Mouse (Mus musculus): ENCODE measurements around the gene Ttyh2. TPM values are rescaled to one million over a fixed set of nuclear protein-coding genes. Genes with fewer than 3 reads are reported as not detected.

Gene Ttyh2
- polyA plus RNA-seq, 1 experiment from 2014 or later: 15.5 TPM

- Histone ChIP-seq H3K27ac (no peak overlapping the region), H3K9ac (no peak overlapping the region), H3K4me1 (no peaks in the 10 kb centered on the region), H3K4me2 (no peak overlapping the region), H3K36me3 (no peaks in the 10 kb centered on the region), H3K4me3 (replicated peaks) (no peak overlapping the region), H3K9me3 (no peaks in the 10 kb centered on the region), H3K27me3 (replicated peaks) (no peaks in the 10 kb centered on the region)
- 73% methylated on average over 2 of the region's 2 CpGs for WGBS
- no peak for ATAC-seq (ENCODE audit: insufficient read depth, low FRiP score, low read depth)
Measured at GRCm38 (mm10) chr11:114694451-114694850, 19.2 kb downstream of the Ttyh2 start.

GRCm38 (mm10) chr11:114698496-114698895 is 23.3 kb downstream of the Ttyh2 start:
- Histone ChIP-seq H3K9ac (no peak overlapping the region), H3K36me3 (no peaks in the 10 kb centered on the region), H3K4me1 (no peaks in the 10 kb centered on the region), H3K27me3 (replicated peaks) (no peaks in the 10 kb centered on the region), H3K9me3 (no peaks in the 10 kb centered on the region), H3K4me3 (replicated peaks) (no peak overlapping the region), H3K27ac (no peak overlapping the region), H3K4me2 (no peak overlapping the region)
- WGBS: 87% methylated on average over 7 of the region's 7 CpGs
- no peak for ATAC-seq (ENCODE audit: insufficient read depth, low FRiP score, low read depth)

DNA sequence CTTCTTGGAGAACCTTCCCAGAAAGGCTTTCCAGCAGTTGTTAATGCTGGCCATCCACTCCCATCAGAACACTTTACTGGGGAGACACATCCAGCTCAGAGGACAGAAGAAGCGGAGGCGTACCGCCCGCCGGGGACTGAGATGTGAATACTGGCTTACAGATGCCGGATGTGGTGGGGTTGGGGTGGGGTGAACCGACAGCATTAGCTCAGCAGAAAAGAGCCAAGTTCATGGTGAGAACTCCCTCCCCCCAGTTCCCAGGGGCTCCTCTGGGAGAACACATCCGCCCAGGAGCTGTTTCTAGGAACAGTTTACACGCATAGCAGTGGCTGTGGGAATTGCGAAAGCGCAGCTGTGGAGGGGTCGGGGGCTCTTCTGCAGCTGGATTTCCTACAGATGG is 24.3 kb downstream of the Ttyh2 start:
- 55% methylated on average over 12 of the region's 12 CpGs for WGBS
- Histone ChIP-seq H3K27me3 (replicated peaks) (no peaks in the 10 kb centered on the region), H3K27ac (no peak overlapping the region; the same call in 1 of the 2 replicates), H3K36me3 (no peaks in the 10 kb centered on the region), H3K4me2 (no peak overlapping the region), H3K4me1 (no peaks in the 10 kb centered on the region), H3K4me3 (replicated peaks) (no peak overlapping the region), H3K9ac (no peak overlapping the region), H3K9me3 (no peaks in the 10 kb centered on the region)
- peak; percentile 10; the same call in 1 of the 2 replicates for ATAC-seq (ENCODE audit: insufficient read depth, low FRiP score, low read depth)

- Histone ChIP-seq H3K27ac (no peak overlapping the region), H3K4me1 (no peaks in the 10 kb centered on the region), H3K9ac (no peak overlapping the region), H3K4me3 (replicated peaks) (no peak overlapping the region), H3K36me3 (no peaks in the 10 kb centered on the region), H3K27me3 (replicated peaks) (no peaks in the 10 kb centered on the region), H3K4me2 (no peak overlapping the region), H3K9me3 (no peaks in the 10 kb centered on the region)
- 82% methylated on average over 15 of the region's 15 CpGs for WGBS
- no peak for ATAC-seq (ENCODE audit: insufficient read depth, low FRiP score, low read depth)
Measured at GRCm38 (mm10) chr11:114702311-114702995, 27.2 kb downstream of the Ttyh2 start.

DNA sequence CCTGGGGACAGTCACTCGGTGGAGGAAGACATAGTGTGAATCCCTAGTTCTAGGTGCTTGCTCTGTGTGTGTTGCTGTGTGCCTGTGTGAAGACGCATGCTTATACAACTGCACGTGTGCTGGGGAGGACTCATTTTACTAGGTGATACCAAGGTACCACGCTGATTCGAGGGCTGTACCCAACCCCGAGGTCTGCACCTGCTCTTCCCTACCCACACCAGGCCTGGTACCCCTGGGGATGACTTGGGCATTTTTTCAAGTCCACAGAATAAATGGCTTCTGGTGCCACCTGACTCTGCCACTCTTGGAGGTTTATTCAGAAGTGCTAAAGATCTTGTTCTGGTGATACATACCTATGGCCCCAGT is 27.7 kb downstream of the Ttyh2 start:
- H3K4me1 ChIP-seq: no peaks in the 10 kb centered on the region
- H3K27me3 ChIP-seq (replicated peaks): no peaks in the 10 kb centered on the region
- H3K27ac ChIP-seq: no peak overlapping the region
- H3K4me3 ChIP-seq (replicated peaks): no peak overlapping the region
- H3K9ac ChIP-seq: no peak overlapping the region
- no peaks in the 10 kb centered on the region for H3K36me3 ChIP-seq
- no peak for ATAC-seq (ENCODE audit: insufficient read depth, low FRiP score, low read depth)
- H3K4me2 ChIP-seq: no peak overlapping the region
- no peaks in the 10 kb centered on the region for H3K9me3 ChIP-seq
- 82% methylated on average over 6 of the region's 6 CpGs for WGBS

GRCm38 (mm10) chr11:114704071-114704913 is 29.1 kb downstream of the Ttyh2 start:
- Histone ChIP-seq H3K27ac (no peak overlapping the region), H3K9me3 (no peaks in the 10 kb centered on the region), H3K9ac (no peak overlapping the region), H3K4me2 (no peak overlapping the region), H3K36me3 (no peaks in the 10 kb centered on the region), H3K27me3 (replicated peaks) (no peaks in the 10 kb centered on the region), H3K4me1 (no peaks in the 10 kb centered on the region), H3K4me3 (replicated peaks) (no peak overlapping the region)
- WGBS: 64% methylated on average over 22 of the region's 22 CpGs
- ATAC-seq (ENCODE audit: insufficient read depth, low FRiP score, low read depth): peak; percentile 15; the same call in 1 of the 2 replicates

DNA sequence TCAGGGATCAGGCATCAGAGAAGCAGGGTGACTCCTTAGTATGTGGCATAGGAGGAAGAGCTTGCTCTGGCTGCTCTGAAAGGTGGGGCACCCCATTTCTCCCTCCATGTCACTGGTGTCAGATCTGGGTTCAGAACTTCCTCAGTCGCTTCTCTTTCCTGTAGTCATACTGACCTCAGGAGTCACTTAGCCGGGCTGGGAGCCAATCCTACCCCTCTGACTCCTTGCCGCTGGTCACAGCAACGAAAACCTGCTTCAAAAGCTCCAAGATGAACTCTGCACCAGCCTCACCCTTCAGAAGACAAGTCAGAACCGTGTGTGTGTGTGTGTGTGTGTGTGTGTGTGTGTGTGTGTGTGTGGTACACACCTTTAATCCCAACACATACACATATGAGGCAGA is 31.1 kb downstream of the Ttyh2 start:
- Histone ChIP-seq H3K9me3 (no peaks in the 10 kb centered on the region), H3K4me2 (no peak overlapping the region), H3K27me3 (replicated peaks) (no peaks in the 10 kb centered on the region), H3K36me3 (no peaks in the 10 kb centered on the region), H3K4me1 (no peaks in the 10 kb centered on the region), H3K27ac (no peak overlapping the region), H3K4me3 (replicated peaks) (no peak overlapping the region), H3K9ac (no peak overlapping the region)
- no peak for ATAC-seq (ENCODE audit: insufficient read depth, low FRiP score, low read depth)
- 81% methylated on average over 5 of the region's 5 CpGs for WGBS

DNA sequence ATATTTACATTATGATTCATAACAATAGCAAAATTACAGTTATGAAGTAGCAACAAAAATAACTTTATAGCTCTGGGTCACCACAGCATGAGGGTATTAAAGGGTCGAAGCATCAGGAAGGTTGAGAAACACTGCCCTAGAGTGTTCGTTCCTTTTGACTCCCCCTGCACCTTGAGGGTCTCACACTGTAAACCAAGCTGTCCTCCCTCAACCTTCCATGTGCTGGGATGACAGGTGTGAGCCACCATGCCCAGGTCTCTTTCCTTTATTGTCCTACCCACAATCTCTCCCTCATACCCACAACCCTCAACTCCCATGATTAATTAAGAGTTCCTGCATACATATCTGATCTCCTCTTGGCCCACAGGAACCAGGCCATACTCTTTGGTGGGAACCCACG is 36.2 kb downstream of the Ttyh2 start:
- Histone ChIP-seq H3K27me3 (replicated peaks) (no peaks in the 10 kb centered on the region), H3K9ac (no peak overlapping the region), H3K27ac (no peak overlapping the region), H3K9me3 (no peaks in the 10 kb centered on the region), H3K4me1 (no peaks in the 10 kb centered on the region), H3K36me3 (no peaks in the 10 kb centered on the region), H3K4me3 (replicated peaks) (no peak overlapping the region), H3K4me2 (no peak overlapping the region)
- ATAC-seq (ENCODE audit: insufficient read depth, low FRiP score, low read depth): no peak
- WGBS: 81% methylated on average over 3 of the region's 3 CpGs

DNA sequence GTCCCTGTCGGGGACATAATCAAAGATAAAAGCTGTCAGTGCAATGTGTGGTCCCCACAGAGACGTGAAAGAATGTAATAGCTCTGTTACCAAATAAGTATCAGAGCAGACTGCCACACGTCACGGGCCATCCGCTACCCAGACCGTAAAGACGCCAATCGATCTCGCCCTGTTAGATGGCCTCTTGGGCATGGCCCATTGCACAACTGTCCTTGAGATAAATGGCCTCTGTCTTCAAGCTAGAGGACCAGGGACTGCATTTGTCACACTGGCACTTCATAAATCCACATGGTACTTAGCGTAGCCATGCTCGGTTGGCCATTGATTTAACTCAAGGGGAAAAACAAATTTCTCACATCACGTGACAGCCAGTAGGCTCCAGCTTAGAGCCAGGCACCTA is 36.6 kb downstream of the Ttyh2 start:
- no peak overlapping the region for H3K9ac ChIP-seq
- no peaks in the 10 kb centered on the region for H3K9me3 ChIP-seq
- no peak overlapping the region for H3K4me3 ChIP-seq (replicated peaks)
- H3K27me3 ChIP-seq (replicated peaks): no peaks in the 10 kb centered on the region
- no peaks in the 10 kb centered on the region for H3K4me1 ChIP-seq
- H3K27ac ChIP-seq: no peak overlapping the region
- ATAC-seq (ENCODE audit: insufficient read depth, low FRiP score, low read depth): no peak
- 81% methylated on average over 12 of the region's 12 CpGs for WGBS
- H3K36me3 ChIP-seq: no peaks in the 10 kb centered on the region
- H3K4me2 ChIP-seq: no peak overlapping the region

- Histone ChIP-seq H3K4me2 (no peak overlapping the region), H3K36me3 (no peaks in the 10 kb centered on the region), H3K4me1 (no peaks in the 10 kb centered on the region), H3K4me3 (replicated peaks) (no peak overlapping the region), H3K27me3 (replicated peaks) (no peaks in the 10 kb centered on the region), H3K9me3 (no peaks in the 10 kb centered on the region), H3K9ac (no peak overlapping the region), H3K27ac (no peak overlapping the region)
- no peak for ATAC-seq (ENCODE audit: insufficient read depth, low FRiP score, low read depth)
- 92% methylated on average over 6 of the region's 6 CpGs for WGBS
Measured at GRCm38 (mm10) chr11:114714526-114714925, 39.3 kb downstream of the Ttyh2 start.

DNA sequence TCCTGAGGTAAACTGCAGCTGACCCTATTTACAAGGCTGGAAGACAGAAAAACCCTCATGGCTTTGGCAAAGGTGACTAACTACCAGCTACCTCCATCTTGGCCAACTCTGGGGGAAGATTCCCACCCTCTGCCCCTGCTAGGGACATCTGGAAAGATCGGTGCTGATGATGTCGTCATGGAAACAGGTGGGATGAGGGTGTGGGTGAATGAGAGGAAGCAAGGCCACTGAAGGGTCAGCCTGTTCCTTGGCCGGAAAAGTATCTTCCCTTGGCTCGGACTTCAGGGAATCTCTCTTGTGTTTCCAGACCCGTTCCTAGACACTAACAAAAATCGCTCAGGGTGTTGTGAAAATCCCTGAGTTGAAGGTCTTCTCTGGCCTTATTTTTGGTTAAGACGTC is 40.3 kb downstream of the Ttyh2 start:
- Histone ChIP-seq H3K4me2 (no peak overlapping the region), H3K9me3 (no peaks in the 10 kb centered on the region), H3K36me3 (no peaks in the 10 kb centered on the region), H3K27me3 (replicated peaks) (no peaks in the 10 kb centered on the region), H3K4me1 (no peaks in the 10 kb centered on the region), H3K27ac (no peak overlapping the region), H3K4me3 (replicated peaks) (no peak overlapping the region), H3K9ac (no peak overlapping the region)
- ATAC-seq (ENCODE audit: insufficient read depth, low FRiP score, low read depth): no peak
- 65% methylated on average over 7 of the region's 7 CpGs for WGBS

- H3K27ac ChIP-seq: no peak overlapping the region
- H3K4me2 ChIP-seq: no peak overlapping the region
- ATAC-seq (ENCODE audit: insufficient read depth, low FRiP score, low read depth): no peak
- 0 out of 2 replicates have a peak, but pooled peaks cover 8% of the 10 kb centered on the region for H3K4me1 ChIP-seq
- H3K36me3 ChIP-seq: no peaks in the 10 kb centered on the region
- no peaks in the 10 kb centered on the region for H3K9me3 ChIP-seq
- H3K9ac ChIP-seq: no peak overlapping the region
- no peaks in the 10 kb centered on the region for H3K27me3 ChIP-seq (replicated peaks)
- H3K4me3 ChIP-seq (replicated peaks): no peak overlapping the region
- 84% methylated on average over 10 of the region's 10 CpGs for WGBS
Measured at GRCm38 (mm10) chr11:114720535-114720934, 45.3 kb downstream of the Ttyh2 start.
